In genomic region chr12:116586167-116586566, GRCm38 (mm10) we compare ENCODE assay signal across 14 mouse cellular contexts.
"Had no signal": no experiment of that assay in that cellular context is flagged by ENCODE, and none has a peak within 500 bp of the region (broad histone marks: within the 10 kb centered on the region; RNA-seq: fewer than 3 reads in every experiment).

No protein-coding gene starts in this region.

- ATAC-seq: intestine, embryonic 15.5 days; liver, postnatal 0 days; midbrain, embryonic 15.5 days had no signal

- H3K36me3 ChIP-seq: intestine, embryonic 15.5 days; limb, embryonic 12.5 days; liver, embryonic 13.5 days; midbrain, embryonic 10.5 days; midbrain, embryonic 15.5 days; neural tube, embryonic 12.5 days had no signal

- H3K27me3 ChIP-seq: intestine, embryonic 15.5 days; limb, embryonic 12.5 days; liver, embryonic 13.5 days; midbrain, embryonic 15.5 days; neural tube, embryonic 12.5 days had no signal

- H3K4me1 ChIP-seq: liver, embryonic 13.5 days had no signal

- DNase-seq: kidney, adult 8-10 months; kidney, postnatal 25 days; layer of hippocampus, adult 9-11 months; layer of hippocampus, postnatal 36 days; liver; liver, embryonic 13.5 days; liver, postnatal 0 days; thymus, postnatal 14 days had no signal

- H3K27ac ChIP-seq: hindbrain, embryonic 14.5 days; intestine, embryonic 15.5 days; limb, embryonic 12.5 days; liver, embryonic 13.5 days; midbrain, embryonic 10.5 days; midbrain, embryonic 15.5 days; neural tube, embryonic 12.5 days had no signal

- H3K4me3 ChIP-seq: intestine, embryonic 15.5 days; limb, embryonic 12.5 days; liver, embryonic 13.5 days; midbrain, embryonic 10.5 days; midbrain, embryonic 15.5 days; neural tube, embryonic 12.5 days had no signal

- H3K9ac ChIP-seq: hindbrain, embryonic 14.5 days; intestine, embryonic 15.5 days; limb, embryonic 12.5 days; liver, embryonic 13.5 days; liver, postnatal 0 days; midbrain, embryonic 15.5 days; neural tube, embryonic 12.5 days had no signal

- H3K4me2 ChIP-seq: hindbrain, embryonic 14.5 days; intestine, embryonic 15.5 days; limb, embryonic 12.5 days; liver, embryonic 13.5 days; midbrain, embryonic 15.5 days; neural tube, embryonic 12.5 days had no signal

- H3K9me3 ChIP-seq: intestine, embryonic 15.5 days; limb, embryonic 12.5 days; liver, embryonic 13.5 days; midbrain, embryonic 10.5 days; midbrain, embryonic 15.5 days; neural tube, embryonic 12.5 days had no signal
